Mouse (Mus musculus) brown adipose tissue, adult 24 weeks (tissue): ENCODE results near the gene Mlkl. TPM values are rescaled to one million over a fixed set of nuclear protein-coding genes. Genes with fewer than 3 reads are reported as not detected.
"Not testable (repeated sequence)": the region's sequence is repeated elsewhere in the genome, so short reads cannot be mapped to it uniquely, and the experiment has no call there.

ENCODE experiments used
- H3K27ac ChIP-seq: fragments of 200-500 bp; replicated peaks from 2 replicates; pipeline ENCODE4 v1.5.1; 2012; ENCODE audit warnings: low read depth, mild to moderate bottlenecking, low read length
- H3K4me1 ChIP-seq: fragments of 200-500 bp; 2 replicates; pipeline ENCODE4 v1.6.1; 2012; ENCODE audit warnings: low read length, mixed read lengths; ENCODE audit not compliant: control insufficient read depth, insufficient read depth, insufficient read length
- H3K4me3 ChIP-seq: fragments of 200-500 bp; 2 replicates; pipeline ENCODE4 v1.5.1; 2012; ENCODE audit warnings: low read depth, mild to moderate bottlenecking, low read length, moderate library complexity; ENCODE audit not compliant: insufficient read depth
- polyA plus RNA-seq: library from polyadenylated mRNA; stranded (reverse); fragments of >200 nt; gene quantifications from 2 replicates; pipeline ENCODE4 v1.2.4, GENCODE M21; 2012; ENCODE audit not compliant: missing spikeins, insufficient read depth, insufficient read length

Mlkl gene
- polyA plus RNA-seq, 1 experiment: 2.8 TPM

DNA sequence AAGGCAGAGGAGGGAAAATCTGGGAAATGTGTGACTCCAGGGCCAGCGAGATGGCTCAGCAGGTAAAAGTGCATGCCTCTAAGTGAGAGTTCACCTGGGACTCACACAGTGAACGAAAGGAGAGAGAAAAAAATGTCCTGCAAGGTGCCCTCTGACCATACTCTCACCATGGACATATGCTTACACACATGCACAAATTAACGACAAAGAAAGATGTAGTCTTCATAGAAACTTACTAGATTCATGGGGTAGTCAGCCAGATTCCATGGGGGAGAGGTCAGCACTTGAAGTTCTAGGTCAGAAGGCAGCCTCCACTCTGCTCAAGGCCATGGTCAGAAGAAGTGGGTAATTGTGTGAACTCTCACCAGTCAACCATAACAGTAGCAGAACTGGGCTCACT is 2.2 kb upstream of the Mlkl start:
- H3K4me3 ChIP-seq: no peak overlapping the region

DNA sequence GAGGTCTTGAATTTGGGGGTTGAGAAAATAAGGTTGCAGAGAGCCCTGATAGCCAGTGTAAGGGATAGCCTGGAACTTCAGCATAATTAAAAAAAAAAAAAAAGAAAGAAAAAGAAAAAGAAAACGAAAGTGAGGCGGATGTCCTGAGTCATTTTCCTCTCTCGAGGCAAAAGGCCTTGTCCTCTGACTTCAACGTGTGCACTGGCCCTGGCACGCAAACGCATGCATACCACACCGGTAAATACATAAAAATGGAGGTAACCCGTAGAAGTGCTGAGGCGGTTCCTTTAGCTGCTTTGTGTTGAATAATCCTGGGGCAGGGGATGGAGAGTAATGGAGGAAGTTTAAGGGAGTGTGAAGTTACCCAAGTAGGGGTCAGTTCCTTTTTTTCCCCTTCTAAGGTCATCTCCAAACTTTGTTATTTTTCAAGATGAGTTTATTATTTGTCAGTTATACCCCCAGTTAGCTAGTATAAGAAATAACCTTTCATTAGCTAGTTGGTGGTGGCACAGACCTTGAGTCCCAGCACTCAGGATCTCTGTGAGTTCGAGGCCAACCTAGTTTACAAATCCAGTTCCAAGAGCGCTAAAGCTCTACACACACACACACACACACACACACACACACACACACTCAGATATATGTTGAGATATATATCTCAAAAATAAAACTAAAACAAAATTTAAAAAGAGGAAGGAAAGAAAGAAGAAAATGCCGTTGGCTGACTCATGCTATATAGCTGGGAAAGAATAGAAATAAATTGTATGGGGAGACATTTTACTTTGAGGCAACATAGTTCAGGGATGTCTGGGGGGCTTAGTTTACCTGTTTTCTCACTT is 612 bp upstream of the Mlkl start:
- peak overlapping the region; percentile 81 for H3K27ac ChIP-seq
- no peaks in the 10 kb centered on the region for H3K4me1 ChIP-seq
- peak overlapping the region; percentile 80 for H3K4me3 ChIP-seq

More for the DNA sequence above, 2.2 kb upstream of the Mlkl start:
- H3K27ac ChIP-seq: no peak overlapping the region
- no peaks in the 10 kb centered on the region for H3K4me1 ChIP-seq

DNA sequence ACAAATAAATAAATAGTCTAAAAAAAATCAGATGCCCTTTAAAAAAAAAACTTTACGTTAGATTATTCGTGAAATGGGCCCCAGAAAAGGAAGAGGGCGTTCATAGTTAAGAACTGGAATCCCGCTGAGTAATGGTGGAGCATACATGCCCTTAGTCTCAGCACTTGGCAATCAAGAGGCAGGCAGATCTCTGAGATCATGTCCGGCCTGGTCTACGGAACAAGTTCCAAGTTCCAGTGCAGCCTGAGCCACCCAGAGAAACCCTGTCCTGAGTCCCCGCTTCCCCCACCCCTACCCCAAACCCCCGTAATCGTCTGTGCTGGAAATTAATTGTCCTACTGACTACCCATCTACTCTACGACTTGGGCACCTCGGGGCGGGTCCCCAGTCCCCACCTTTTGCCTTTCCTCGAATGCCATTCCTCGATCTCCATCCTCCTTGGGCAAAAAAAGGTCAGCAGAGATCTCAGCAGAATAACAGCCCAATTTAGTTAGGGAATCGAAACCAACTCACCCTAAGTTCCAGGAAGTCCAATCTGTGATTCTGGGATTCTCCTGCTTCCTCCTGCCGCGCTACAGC is 577 bp downstream of the Mlkl start:
- no peaks in the 10 kb centered on the region for H3K4me1 ChIP-seq
- H3K27ac ChIP-seq: peak overlapping the region; percentile 81
- H3K4me3 ChIP-seq: peak overlapping the region; percentile 80

DNA sequence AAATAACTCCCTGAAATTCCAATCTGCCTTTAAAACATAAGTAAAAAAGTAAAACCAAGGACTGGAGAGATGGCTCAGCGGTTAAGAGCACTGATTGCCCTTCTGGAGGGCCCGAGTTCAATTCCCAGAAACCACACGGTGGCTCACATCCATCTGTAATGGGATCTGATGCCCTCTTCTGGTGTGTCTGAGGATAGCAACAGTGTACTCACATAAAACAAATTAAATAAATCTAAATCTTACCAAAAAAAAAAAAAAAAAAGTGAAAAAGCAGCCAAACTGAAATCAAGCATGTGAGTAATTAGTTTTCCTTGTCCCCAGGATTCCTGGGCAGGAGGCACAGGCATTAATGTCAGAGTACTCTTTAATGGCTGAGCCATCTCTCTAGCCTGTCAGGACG is 1.3 kb downstream of the Mlkl start:
- Histone ChIP-seq H3K4me3 (peak overlapping the region; percentile 80), H3K4me1 (no peaks in the 10 kb centered on the region), H3K27ac (no peak overlapping the region)

DNA sequence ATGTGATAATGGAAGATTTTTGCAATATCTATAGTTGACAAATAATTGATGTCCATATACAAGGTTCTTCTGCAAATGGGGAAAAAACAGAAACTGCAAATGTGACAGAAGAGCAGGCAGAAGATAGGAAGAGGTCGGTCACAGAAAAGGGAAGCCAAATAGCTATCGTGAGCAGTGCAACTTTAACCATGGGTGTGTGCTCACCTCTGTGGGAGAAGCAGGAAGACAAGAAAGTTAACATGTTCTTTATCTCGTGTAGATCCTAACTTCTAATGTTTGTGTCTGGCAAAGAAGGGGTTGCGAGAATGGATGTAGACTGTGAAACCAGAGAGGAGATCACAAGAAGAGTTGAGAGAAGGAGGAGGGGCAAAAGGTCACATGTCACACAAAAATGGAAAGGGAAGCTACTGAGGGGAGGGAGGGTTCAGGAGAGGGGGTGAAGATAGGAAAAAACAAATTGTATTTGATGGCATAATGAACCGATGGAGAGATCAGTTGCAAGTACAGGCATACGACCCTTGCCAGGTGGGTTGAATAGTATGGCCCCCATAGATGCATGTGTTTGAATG is 12.7 kb downstream of the Mlkl start:
- no peak overlapping the region for H3K27ac ChIP-seq
- H3K4me3 ChIP-seq: no peak overlapping the region
- no peaks in the 10 kb centered on the region for H3K4me1 ChIP-seq

DNA sequence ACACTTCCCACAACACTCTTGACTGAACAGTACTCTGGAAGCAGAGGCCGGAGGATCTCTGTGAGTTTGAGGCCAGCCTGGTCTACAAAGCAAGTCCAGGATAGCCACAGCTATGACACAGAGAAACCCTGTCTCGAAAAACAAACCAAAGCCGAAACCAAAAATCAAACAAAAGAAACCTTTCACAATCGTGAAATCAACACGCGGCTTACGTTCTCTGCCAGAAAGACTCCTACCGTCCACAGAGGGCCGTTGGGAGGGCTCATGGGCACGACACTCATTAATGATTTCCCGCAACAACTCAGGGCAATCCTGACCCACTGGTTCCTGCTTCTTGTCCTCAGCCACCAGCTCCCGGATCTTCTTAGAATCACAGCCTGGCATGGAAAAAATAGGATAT is 23.2 kb downstream of the Mlkl start:
- Histone ChIP-seq H3K4me1 (no peaks in the 10 kb centered on the region), H3K4me3 (no peak overlapping the region), H3K27ac (no peak overlapping the region)

DNA sequence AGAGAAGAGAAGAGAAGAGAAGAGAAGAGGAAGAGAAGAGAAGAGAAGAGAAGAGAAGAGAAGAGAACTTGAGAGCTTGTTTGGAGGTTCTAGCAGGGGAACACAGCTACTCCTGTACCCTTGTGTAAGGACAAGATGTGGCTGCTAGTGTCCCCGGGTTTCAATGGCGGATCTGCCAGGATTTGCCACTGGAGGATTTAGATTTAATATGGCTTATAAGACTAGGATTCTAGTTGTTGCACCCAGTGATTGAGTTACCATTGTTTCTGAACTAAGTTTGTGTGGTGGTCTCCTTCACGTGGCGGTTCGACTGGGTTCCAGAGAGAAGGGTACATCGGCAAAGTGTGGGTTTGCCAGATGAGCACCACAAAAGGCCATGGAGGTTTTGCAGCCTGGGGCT is 24.0 kb downstream of the Mlkl start:
- not testable (repeated sequence) for H3K27ac ChIP-seq, H3K4me3 ChIP-seq, H3K4me1 ChIP-seq

DNA sequence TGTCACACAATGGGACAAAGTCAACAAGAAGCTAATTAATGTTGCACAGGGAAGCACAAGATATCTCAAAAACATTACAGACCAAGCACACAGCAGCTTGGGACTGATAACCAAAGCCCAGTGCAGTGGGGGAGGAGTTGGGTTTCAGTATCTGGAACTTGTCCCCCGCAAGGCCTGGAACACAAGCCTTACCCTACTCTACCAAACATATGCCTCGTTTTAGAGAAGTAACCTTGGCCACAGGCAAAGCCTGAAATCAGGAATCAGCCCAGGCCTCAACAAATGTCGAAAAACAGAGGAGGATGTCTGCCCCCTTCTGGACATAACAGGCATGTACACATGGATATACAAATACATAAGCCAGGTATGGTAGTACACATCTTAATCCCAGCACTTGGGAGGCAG is 25.2 kb downstream of the Mlkl start:
- no peak overlapping the region for H3K4me3 ChIP-seq
- no peak overlapping the region for H3K27ac ChIP-seq
- no peaks in the 10 kb centered on the region for H3K4me1 ChIP-seq

DNA sequence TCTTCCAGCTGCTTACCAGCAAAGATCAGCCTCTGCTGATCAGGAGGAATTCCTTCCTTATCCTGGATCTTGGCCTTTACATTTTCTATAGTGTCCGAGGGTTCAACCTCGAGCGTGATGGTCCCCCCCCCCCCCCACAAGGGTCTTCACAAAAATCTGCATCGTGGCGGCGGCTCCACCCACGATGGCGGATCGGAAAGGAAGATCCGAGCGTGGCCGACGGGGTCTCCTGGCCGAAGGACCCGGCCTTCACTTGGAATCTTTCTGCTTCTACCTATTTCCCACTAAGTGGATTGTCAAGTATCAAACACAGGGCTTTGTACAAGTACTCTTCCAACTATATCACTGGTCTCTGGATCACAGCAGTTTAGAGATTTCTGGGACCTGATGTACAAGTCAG is 28.0 kb downstream of the Mlkl start:
- not testable (repeated sequence) for H3K4me1 ChIP-seq, H3K4me3 ChIP-seq, H3K27ac ChIP-seq

DNA sequence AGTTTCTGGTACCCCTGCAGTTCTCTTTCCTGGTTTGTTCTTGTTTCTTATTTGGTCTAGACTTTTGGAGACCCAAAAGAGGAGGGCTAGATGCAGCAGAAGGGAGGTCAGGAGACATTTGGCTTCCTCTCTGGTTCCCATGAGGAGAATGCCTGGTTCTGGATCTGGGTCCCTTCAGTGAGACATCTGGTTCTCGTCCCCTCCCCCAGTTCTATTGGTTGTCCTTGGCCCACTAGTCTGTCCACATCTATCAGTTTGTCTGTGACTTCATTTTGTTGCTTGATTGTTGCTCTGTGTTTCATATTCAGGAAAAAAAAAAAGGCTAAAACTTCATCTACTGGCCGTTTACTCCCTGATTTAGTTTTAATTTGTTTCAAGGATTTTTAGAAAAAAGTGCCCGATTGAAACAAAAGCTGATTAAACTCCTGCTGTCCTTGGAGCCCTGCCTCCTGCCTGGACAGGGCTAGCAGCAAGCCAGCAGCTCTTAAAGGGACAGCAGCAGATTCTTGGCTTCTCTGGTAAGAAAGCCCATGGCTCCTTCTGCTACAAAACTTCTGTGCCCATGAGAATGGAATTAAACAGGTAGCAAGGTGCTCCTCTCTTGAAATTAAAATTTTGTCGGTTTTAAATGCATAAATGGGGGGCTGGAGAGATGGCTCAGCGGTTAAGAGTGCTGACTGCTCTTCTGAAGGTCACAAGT is 32.8 kb downstream of the Mlkl start:
- H3K4me3 ChIP-seq: no peak overlapping the region
- no peaks in the 10 kb centered on the region for H3K4me1 ChIP-seq
- 0 out of 2 replicates have a peak overlapping the region, but pooled peaks have one; percentile 52 for H3K27ac ChIP-seq

DNA sequence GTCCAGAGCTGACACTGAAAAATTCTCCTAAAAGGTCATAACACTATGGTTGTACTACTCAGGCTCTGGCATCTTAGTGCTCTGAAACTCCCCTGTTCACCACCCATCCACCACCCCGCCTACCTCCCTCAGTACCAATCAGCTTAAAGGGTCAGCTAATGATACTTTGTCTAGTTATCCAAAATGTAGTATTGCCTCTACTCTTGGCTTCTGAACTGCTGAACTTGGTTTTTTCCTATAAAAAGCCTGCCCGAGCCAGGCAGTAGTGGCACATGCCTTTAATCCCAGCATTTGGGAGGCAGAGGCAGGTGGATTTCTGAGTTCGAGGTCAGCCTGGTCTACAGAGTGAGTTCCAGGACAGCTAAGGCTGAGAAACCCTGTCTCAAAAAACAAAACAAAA is 33.6 kb downstream of the Mlkl start:
- Histone ChIP-seq H3K27ac (no peak overlapping the region), H3K4me3 (no peak overlapping the region), H3K4me1 (no peaks in the 10 kb centered on the region)

DNA sequence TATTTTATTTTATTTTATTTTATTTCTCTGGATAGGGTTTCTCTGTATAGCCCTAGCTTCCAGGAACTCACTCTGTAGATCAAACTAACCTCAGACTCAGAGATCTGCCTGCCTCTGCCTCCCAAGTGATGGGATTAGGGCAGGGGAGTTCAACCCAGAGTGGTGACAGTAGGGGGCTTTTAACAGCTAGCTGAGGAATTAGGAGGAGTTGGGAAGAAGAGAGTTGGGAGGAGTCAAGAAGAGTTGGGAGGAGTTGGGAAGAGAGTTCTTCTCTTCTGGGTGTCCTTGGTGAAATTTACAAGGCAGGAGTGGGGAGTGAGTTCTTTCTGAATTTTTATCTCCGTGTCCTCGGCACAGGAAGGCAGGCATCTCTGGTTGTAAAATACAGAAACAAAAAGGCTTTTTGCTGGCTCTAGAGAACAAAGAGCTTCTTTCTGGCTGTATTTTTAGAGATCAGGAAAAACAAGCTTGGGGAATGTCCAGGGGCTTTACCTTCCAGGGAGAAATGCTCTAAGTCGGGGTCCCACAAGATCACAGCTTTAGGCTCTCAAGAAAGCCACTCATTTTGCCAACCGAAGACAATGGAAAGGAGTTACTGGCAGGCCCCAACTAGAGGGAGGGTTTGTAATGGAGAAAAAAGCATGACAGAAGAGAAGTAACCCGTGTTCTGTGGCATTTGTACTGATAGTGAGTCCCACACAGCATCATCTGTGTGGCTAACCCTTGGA is 34.7 kb downstream of the Mlkl start:
- H3K4me1 ChIP-seq, H3K27ac ChIP-seq, H3K4me3 ChIP-seq: not testable (repeated sequence)

DNA sequence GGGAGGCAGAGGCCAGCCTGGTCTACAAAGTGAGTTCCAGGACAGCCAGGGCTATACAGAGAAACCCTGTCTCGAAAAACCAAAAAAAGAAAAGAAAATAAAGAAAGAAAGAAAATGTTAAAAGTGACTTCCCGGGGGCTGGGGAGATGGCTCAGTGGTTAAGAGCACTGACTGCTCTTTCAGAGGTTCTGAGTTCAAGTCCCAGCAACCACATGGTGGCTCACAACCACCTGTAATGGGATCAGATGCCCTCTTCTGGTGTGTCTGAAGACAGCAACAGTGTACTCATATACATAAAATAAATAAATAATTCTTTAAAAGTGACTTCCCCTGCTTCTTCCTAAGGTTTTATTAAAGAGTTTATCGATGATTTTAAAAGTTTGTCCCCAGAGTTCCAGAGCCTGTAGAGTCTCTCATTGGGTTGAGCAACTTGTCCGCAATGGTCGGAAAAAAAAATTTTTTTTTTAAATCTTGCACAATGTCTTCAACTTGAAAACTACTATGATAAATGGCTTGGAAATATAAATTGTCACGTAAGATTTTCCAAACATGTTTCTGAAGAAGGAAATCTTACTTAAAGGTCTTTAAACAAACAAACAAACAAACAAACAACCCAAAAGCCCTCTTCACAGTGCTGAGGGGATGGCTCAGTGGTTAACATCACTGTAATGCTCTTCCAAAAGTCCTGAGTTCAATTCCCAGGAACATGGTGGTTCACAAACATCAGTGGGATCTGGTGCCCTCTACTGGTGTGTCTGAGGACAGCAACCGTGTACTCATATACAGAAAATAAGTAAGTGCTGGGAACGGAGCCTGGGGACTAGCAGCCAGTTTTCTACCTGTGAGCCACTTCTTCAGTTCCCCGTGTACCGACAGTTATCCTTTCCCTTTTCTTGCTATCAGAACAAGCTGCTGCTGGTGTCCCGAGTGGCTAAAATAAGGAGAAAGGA is 37.1 kb downstream of the Mlkl start:
- Histone ChIP-seq H3K27ac (peak overlapping the region; percentile 72; the same call in 1 of the 2 replicates), H3K4me1 (no peaks in the 10 kb centered on the region), H3K4me3 (0 out of 2 replicates have a peak overlapping the region, but pooled peaks have one; percentile 12)
